ENCODE assay signal across 11 mouse cellular contexts in genomic region chr5:140217083-140217482, GRCm38 (mm10).
"Had no signal": no experiment of that assay in that cellular context is flagged by ENCODE, and none has a peak within 500 bp of the region (broad histone marks: within the 10 kb centered on the region; RNA-seq: fewer than 3 reads in every experiment).

No protein-coding gene starts in this region.

- H3K9me3 ChIP-seq: limb, embryonic 15.5 days; liver, embryonic 12.5 days; midbrain, embryonic 13.5 days had no signal

- H3K36me3 ChIP-seq: limb, embryonic 15.5 days; liver, embryonic 12.5 days; midbrain, embryonic 13.5 days had no signal

- H3K27ac ChIP-seq: left cerebral cortex, adult 2 months; limb, embryonic 15.5 days; liver, embryonic 12.5 days; macrophage; midbrain, embryonic 13.5 days had no signal

- ATAC-seq: liver, embryonic 12.5 days; midbrain, embryonic 13.5 days had no signal

- H3K4me1 ChIP-seq: limb, embryonic 15.5 days had no signal

- H3K9ac ChIP-seq: limb, embryonic 15.5 days; liver, embryonic 12.5 days; lung, embryonic 14.5 days; midbrain, embryonic 13.5 days had no signal

- H3K27me3 ChIP-seq: limb, embryonic 15.5 days; liver, embryonic 12.5 days; midbrain, embryonic 13.5 days had no signal

- H3K4me2 ChIP-seq: limb, embryonic 15.5 days; liver, embryonic 12.5 days; lung, embryonic 14.5 days; midbrain, embryonic 13.5 days had no signal

- DNase-seq: kidney, postnatal 10 days; kidney, postnatal 4 days; lung, embryonic 14.5 days; lung, postnatal 14 days; right cerebral cortex, adult 18-20 months; right cerebral cortex, postnatal 25 days had no signal

- H3K4me3 ChIP-seq: left cerebral cortex, adult 2 months; limb, embryonic 15.5 days; liver, embryonic 12.5 days; midbrain, embryonic 13.5 days had no signal
